Comparison of ENCODE assay signal across 7 mouse cellular contexts in genomic region chr8:126849411-126850188, GRCm38 (mm10).
DNase-seq lines count a peak whose midpoint lies in the region; ATAC-seq and TF ChIP-seq lines count a peak whose summit lies in the region.

No protein-coding gene starts in this region.

- 28% methylated on average over 9 of the region's 9 CpGs for WGBS in lung, embryonic 16.5 days

- H3K9ac ChIP-seq in lung, embryonic 16.5 days (ENCODE audit: low read length): peak overlapping the region; percentile 45

- peak overlapping the region; percentile 54; the same call in 1 of the 2 replicates for H3K4me3 ChIP-seq in G1E (ENCODE audit: low read depth, low read length)
- H3K4me3 ChIP-seq in lung, embryonic 16.5 days (ENCODE audit: low read length): no peak overlapping the region

- TF ChIP-seq CTCF in G1E (IDR thresholded peaks at IDR 0.05; ENCODE audit: low read depth, low read length): no peak

- ATAC-seq in G1E (ENCODE audit: extremely low read depth, insufficient number of reproducible peaks, low FRiP score, poor library complexity, severe bottlenecking): peak; percentile 66
- ATAC-seq in lung, embryonic 16.5 days (ENCODE audit: low read depth): peak; percentile 60

- no peak for DNase-seq in G1E (ENCODE audit: low spot score)
- DNase-seq in adrenal gland, adult 8-10 months: peak; percentile 80
- peak; percentile 99 for DNase-seq in heart, adult 11 months
- DNase-seq in kidney, adult 11 months: peak; percentile 72
- peak; percentile 66 to 75 for DNase-seq in spleen, postnatal 4 days (ENCODE audit: low spot score in 2 of 2)
- DNase-seq in cerebellum, adult 9-10 months: no peak

- H3K27ac ChIP-seq in lung, embryonic 16.5 days (ENCODE audit: low read length): peak overlapping the region; percentile 88

- no peaks in the 10 kb centered on the region for H3K36me3 ChIP-seq in G1E (replicated peaks)
- no peaks in the 10 kb centered on the region for H3K36me3 ChIP-seq in lung, embryonic 16.5 days (ENCODE audit: control insufficient read depth, insufficient read depth, low read length)

- peaks cover 85% of the 10 kb centered on the region for H3K4me1 ChIP-seq in G1E (ENCODE audit: insufficient read depth, low read depth, low read length)
- H3K4me1 ChIP-seq in lung, embryonic 16.5 days (replicated peaks; ENCODE audit: control insufficient read depth, insufficient read depth, low read length): peaks cover 48% of the 10 kb centered on the region

- H3K9me3 ChIP-seq in G1E (replicated peaks): no peaks in the 10 kb centered on the region
- no peaks in the 10 kb centered on the region for H3K9me3 ChIP-seq in lung, embryonic 16.5 days (ENCODE audit: control insufficient read depth, low read length)

- H3K27me3 ChIP-seq in G1E (ENCODE audit: insufficient read depth, low read length): no peaks in the 10 kb centered on the region
- no peaks in the 10 kb centered on the region for H3K27me3 ChIP-seq in lung, embryonic 16.5 days (ENCODE audit: control insufficient read depth, insufficient read depth, low read depth, low read length)

- no peak overlapping the region for H3K4me2 ChIP-seq in lung, embryonic 16.5 days (ENCODE audit: low read depth, low read length)

Comparison
In these comparisons a context has a peak if more than half of its experiments do, and no peak if none do; other contexts are left out.
1. DNase-seq: peak in adrenal gland, adult 8-10 months (single experiment), heart, adult 11 months (single experiment), kidney, adult 11 months (single experiment) and spleen, postnatal 4 days (2 of 2); none in G1E (single experiment) and cerebellum, adult 9-10 months (single experiment).